Mouse (Mus musculus): ENCODE measurements around the gene Ticam1. TPM values are rescaled to one million over a fixed set of nuclear protein-coding genes. Genes with fewer than 3 reads are reported as not detected.

Ticam1 gene
- polyA plus RNA-seq, 1 experiment from 2014 or later, result 2.4 TPM

DNA sequence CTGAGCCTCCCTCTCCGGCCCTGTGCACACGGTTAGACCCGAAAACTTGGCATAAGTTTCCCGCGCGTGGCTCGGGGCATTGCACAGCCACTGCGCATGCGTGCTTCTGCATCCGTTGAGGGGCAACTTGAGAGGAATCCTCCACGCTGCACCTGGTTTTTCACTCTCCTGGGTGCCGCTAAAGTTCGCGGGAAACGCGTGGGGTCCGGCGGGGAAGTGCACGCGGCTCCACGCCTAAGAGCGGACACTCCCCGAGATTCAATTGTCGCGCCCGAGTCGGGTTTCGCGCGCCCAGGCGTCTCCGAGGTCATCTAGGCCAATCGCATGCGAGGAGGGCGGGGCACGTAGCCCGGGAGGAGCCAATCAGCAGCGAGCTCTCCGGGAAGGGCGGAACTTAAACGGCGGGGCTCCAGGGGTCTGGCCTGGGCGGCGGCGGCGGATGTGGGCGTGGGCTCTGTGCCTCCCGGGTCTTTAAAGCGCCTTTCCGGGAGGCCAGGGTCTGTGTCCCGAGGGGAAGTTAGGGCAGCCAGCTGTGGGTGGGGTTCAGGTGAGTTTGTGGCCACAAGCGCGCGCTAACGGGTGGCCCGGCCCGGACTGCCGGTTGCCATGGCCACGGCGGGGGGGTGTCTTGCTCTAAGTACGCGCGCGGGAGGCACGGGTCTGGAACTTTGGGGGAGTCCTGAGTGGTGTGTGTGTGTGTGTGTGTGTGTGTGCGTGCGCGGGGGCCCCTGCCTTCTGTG lies 27.4 kb upstream of the Ticam1 start:
- Histone ChIP-seq H3K36me3 (ENCODE audit: control insufficient read depth, insufficient read depth, low read length) (peaks cover 10% of the 10 kb centered on the region), H3K27me3 (ENCODE audit: control insufficient read depth, insufficient read depth, low read length) (no peaks in the 10 kb centered on the region), H3K27ac (ENCODE audit: low read depth, low read length) (peak overlapping the region; percentile 75; the same call in 1 of the 2 replicates), H3K4me3 (ENCODE audit: low read depth, low read length) (peak overlapping the region; percentile 81), H3K9ac (ENCODE audit: low read length) (peak overlapping the region; percentile 72), H3K4me1 (ENCODE audit: control insufficient read depth, insufficient read depth, low read length) (peaks cover 28% of the 10 kb centered on the region), H3K9me3 (ENCODE audit: control insufficient read depth, low read length) (no peaks in the 10 kb centered on the region), H3K4me2 (ENCODE audit: low read depth) (peak overlapping the region; percentile 96)
- ATAC-seq (ENCODE audit: insufficient read depth, low FRiP score, low TSS enrichment), result peak; percentile 91
- DNase-seq (ENCODE audit: low spot score), result peak; percentile 99
- under 1% methylated on average over 68 of the region's 68 CpGs for WGBS

DNA sequence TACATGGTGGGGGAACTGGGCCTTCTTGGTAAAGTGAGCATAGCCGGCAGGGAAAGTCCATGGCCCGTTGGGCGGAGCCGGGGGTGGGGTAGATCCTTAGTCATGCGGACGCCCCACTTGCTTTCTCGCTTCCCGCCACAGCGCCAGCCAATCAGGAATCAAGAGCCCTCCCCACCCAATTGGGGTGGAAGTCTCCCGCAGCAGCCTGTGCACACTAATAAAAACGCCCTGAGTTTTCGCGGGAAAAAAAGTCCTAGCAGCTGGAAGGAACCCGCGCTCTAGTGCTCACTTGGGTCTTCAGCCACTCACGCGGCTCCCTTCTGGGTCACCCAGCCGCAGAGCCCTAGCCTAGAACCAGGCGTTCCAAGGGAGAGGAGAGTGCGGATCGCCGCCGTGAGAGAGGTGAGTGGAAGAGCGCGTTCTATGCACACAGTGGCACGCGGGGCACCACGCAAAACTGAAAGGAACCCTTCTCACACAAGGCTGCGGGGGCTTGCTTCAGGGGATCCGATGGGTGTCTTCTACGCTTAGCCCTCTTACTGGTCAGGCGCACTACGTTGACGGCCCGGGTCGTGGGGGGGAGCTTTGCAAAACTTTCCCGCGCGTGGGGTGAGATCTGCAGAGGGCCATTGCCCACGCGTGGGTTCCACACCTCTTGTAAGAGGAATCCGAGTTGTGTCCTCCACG lies 26.7 kb upstream of the Ticam1 start, which contains the start of gene Uhrf1:
TSS of gene Uhrf1 (plus strand) at position 162 of the 687 bp plus-strand sequence.
- peaks cover 28% of the 10 kb centered on the region for H3K4me1 ChIP-seq (ENCODE audit: control insufficient read depth, insufficient read depth, low read length)
- peak within 1 kb of the TSS; percentile 81 for H3K4me3 ChIP-seq (ENCODE audit: low read depth, low read length)
- peak within 1 kb of the TSS; percentile 75; the same call in 1 of the 2 replicates for H3K27ac ChIP-seq (ENCODE audit: low read depth, low read length)
- DNase-seq (ENCODE audit: low spot score) (peak; percentile 87), ATAC-seq (ENCODE audit: insufficient read depth, low FRiP score, low TSS enrichment) (peak; percentile 79)
- H3K9ac ChIP-seq (ENCODE audit: low read length), result peak within 1 kb of the TSS; percentile 72
- H3K27me3 ChIP-seq (ENCODE audit: control insufficient read depth, insufficient read depth, low read length), result no peaks in the 10 kb centered on the region
- peak within 1 kb of the TSS; percentile 96 for H3K4me2 ChIP-seq (ENCODE audit: low read depth)
- H3K36me3 ChIP-seq (ENCODE audit: control insufficient read depth, insufficient read depth, low read length), result peaks cover 9% of the 10 kb centered on the region
- no peaks in the 10 kb centered on the region for H3K9me3 ChIP-seq (ENCODE audit: control insufficient read depth, low read length)
- WGBS, result under 1% methylated on average over 43 of the region's 43 CpGs

DNA sequence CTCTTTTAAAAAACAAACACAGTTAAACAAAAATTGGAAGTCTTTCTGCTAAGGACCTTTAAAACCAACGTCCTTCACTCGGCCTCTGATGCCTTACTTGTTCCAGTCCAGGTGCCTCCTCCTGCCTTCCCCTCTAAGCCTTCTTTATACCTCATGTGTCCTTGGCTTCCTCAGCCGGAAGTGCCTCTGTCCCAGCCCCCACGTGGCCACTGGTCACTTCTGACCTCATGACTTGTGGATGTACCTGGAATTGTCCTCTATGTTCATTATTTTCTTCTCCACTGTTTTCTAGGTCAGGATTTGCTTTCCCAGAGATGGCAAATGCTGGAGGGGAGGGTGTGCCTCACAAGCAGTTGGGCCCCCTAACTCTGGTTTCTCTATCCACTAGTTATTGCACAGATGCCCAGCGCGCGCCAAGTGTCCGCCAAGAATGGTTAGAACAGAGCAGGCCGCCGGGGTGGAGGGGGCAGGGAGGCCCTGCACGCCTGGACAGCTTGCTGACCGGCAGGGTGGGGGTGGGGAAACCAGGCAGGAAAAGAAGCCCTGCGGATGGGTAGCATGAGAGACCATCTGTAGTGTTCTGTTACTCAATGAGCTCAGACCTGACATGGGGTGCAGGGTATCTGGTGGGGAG lies 25.9 kb upstream of the Ticam1 start:
- WGBS, result 26% methylated on average over 13 of the region's 13 CpGs
- Histone ChIP-seq H3K9ac (ENCODE audit: low read length) (peak overlapping the region; percentile 24), H3K4me2 (ENCODE audit: low read depth) (peak overlapping the region; percentile 96), H3K27ac (ENCODE audit: low read depth, low read length) (peak overlapping the region; percentile 21; the same call in 1 of the 2 replicates), H3K9me3 (ENCODE audit: control insufficient read depth, low read length) (no peaks in the 10 kb centered on the region), H3K4me1 (ENCODE audit: control insufficient read depth, insufficient read depth, low read length) (peaks cover 28% of the 10 kb centered on the region), H3K4me3 (ENCODE audit: low read depth, low read length) (0 out of 2 replicates have a peak overlapping the region, but pooled peaks have one; percentile 81), H3K36me3 (ENCODE audit: control insufficient read depth, insufficient read depth, low read length) (peaks cover 7% of the 10 kb centered on the region), H3K27me3 (ENCODE audit: control insufficient read depth, insufficient read depth, low read length) (no peaks in the 10 kb centered on the region)
- DNase-seq (ENCODE audit: low spot score) (peak; percentile 38), ATAC-seq (ENCODE audit: insufficient read depth, low FRiP score, low TSS enrichment) (peak; percentile 17; the same call in 1 of the 2 replicates)

DNA sequence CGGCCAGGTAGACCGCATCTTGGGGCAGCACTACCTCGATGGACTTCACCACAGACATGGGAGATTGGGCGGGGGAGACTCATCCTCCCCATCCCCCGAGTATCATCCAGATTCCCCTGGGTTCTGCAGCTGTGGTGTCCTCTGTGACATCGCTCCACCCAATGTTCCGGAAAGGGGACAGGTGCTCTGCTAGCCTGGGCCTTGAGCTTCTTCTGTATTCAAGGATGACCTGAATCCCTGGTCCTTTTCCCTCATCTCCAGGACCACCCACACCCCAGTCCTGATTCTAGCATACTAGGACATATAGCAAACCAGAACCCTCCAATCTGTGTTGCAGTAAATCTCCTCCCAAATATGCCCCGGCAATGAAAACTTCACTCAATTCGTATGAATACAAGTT lies 23.6 kb upstream of the Ticam1 start, which contains the start of gene Arrdc5:
TSS of gene Arrdc5 (minus strand) at position 101 of the 400 bp plus-strand sequence.
- ATAC-seq (ENCODE audit: insufficient read depth, low FRiP score, low TSS enrichment) (no peak), DNase-seq (ENCODE audit: low spot score) (no peak)
- no peaks in the 10 kb centered on the region for H3K27me3 ChIP-seq (ENCODE audit: control insufficient read depth, insufficient read depth, low read length)

DNA sequence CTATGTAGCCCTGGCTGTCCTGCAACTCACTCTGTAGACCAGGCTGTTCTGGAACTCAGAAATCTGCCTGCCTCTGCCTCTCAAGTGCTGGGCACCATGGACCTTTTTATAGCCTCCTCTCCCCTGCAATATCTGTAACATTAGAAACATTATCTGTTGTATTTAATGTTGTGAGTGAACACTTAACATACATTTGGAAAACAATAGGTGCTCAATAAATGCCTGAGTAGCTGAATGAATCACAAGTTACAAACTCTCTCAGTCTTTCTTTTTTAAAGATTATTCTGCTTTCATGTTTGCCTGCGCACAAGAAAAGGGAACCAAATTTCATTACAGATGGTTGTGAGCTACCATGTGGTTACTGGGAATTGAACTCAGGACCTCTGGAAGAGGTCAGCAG lies 21.7 kb upstream of the Ticam1 start:
- 93% methylated on average over 1 of the region's 1 CpGs for WGBS
- H3K27me3 ChIP-seq (ENCODE audit: control insufficient read depth, insufficient read depth, low read length), result no peaks in the 10 kb centered on the region
- DNase-seq (ENCODE audit: low spot score) (no peak), ATAC-seq (ENCODE audit: insufficient read depth, low FRiP score, low TSS enrichment) (no peak)
- H3K4me3 ChIP-seq (ENCODE audit: low read depth, low read length), result no peak overlapping the region
- H3K4me1 ChIP-seq (ENCODE audit: control insufficient read depth, insufficient read depth, low read length), result peaks cover 8% of the 10 kb centered on the region
- H3K36me3 ChIP-seq (ENCODE audit: control insufficient read depth, insufficient read depth, low read length), result no peaks in the 10 kb centered on the region
- no peak overlapping the region for H3K27ac ChIP-seq (ENCODE audit: low read depth, low read length)
- H3K4me2 ChIP-seq (ENCODE audit: low read depth), result no peak overlapping the region
- H3K9me3 ChIP-seq (ENCODE audit: control insufficient read depth, low read length), result no peaks in the 10 kb centered on the region
- no peak overlapping the region for H3K9ac ChIP-seq (ENCODE audit: low read length)

More for the DNA sequence above, 23.6 kb upstream of the Ticam1 start, which contains the start of gene Arrdc5:
- 90% methylated on average over 9 of the region's 9 CpGs for WGBS
- H3K36me3 ChIP-seq (ENCODE audit: control insufficient read depth, insufficient read depth, low read length), result no peaks in the 10 kb centered on the region
- peaks cover 13% of the 10 kb centered on the region for H3K4me1 ChIP-seq (ENCODE audit: control insufficient read depth, insufficient read depth, low read length)
- no peak within 1 kb of the TSS for H3K27ac ChIP-seq (ENCODE audit: low read depth, low read length)
- H3K4me2 ChIP-seq (ENCODE audit: low read depth), result no peak within 1 kb of the TSS
- H3K4me3 ChIP-seq (ENCODE audit: low read depth, low read length), result no peak within 1 kb of the TSS
- H3K9ac ChIP-seq (ENCODE audit: low read length), result no peak within 1 kb of the TSS
- no peaks in the 10 kb centered on the region for H3K9me3 ChIP-seq (ENCODE audit: control insufficient read depth, low read length)

DNA sequence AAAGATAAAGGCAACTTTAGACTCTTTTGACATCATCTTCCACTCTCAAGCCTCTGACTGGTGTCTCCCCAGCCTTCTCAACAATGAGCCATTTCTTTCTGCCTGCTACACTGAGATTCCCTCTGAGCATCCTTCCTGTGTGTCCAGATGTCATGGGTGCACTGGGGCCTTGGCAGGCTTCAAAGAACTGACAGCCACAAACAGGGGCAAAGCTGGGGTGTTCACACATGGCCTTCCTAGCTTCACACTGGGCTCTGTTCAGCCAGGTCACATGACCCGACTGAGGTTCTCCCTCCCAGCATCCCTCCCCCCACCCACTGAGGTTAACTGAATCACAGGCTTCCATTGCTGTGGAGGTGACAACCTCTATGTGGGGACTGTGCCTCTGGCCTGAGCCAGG lies 19.6 kb upstream of the Ticam1 start:
- 78% methylated on average over 1 of the region's 1 CpGs for WGBS
- no peaks in the 10 kb centered on the region for H3K4me1 ChIP-seq (ENCODE audit: control insufficient read depth, insufficient read depth, low read length)
- DNase-seq (ENCODE audit: low spot score), result no peak
- H3K9ac ChIP-seq (ENCODE audit: low read length), result no peak overlapping the region
- no peak overlapping the region for H3K4me2 ChIP-seq (ENCODE audit: low read depth)
- no peak for ATAC-seq (ENCODE audit: insufficient read depth, low FRiP score, low TSS enrichment)
- no peaks in the 10 kb centered on the region for H3K36me3 ChIP-seq (ENCODE audit: control insufficient read depth, insufficient read depth, low read length)
- no peak overlapping the region for H3K27ac ChIP-seq (ENCODE audit: low read depth, low read length)
- H3K9me3 ChIP-seq (ENCODE audit: control insufficient read depth, low read length), result no peaks in the 10 kb centered on the region
- no peaks in the 10 kb centered on the region for H3K27me3 ChIP-seq (ENCODE audit: control insufficient read depth, insufficient read depth, low read length)
- no peak overlapping the region for H3K4me3 ChIP-seq (ENCODE audit: low read depth, low read length)

DNA sequence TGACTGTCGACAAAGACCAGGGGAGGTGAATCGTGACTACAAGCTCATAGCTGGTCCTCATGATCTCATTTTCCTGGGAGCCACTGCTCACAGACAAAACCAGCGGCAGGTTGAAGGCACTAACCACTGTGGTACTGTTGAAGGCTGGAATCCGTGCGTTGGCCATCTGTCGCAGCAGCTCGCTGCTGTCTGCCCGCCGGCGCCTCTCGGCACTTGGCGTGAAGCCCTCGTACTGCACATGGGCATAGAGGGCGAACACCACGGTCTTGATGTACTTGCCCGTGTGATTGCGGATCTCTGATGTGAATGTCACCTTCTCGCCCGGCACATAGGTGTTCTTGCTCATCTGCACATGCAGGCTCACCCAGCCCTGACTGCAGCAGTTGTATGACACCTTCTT lies 17.7 kb upstream of the Ticam1 start:
- DNase-seq (ENCODE audit: low spot score) (no peak), ATAC-seq (ENCODE audit: insufficient read depth, low FRiP score, low TSS enrichment) (no peak)
- no peak overlapping the region for H3K27ac ChIP-seq (ENCODE audit: low read depth, low read length)
- WGBS, result 88% methylated on average over 19 of the region's 19 CpGs
- H3K4me3 ChIP-seq (ENCODE audit: low read depth, low read length), result no peak overlapping the region
- no peak overlapping the region for H3K9ac ChIP-seq (ENCODE audit: low read length)
- no peaks in the 10 kb centered on the region for H3K9me3 ChIP-seq (ENCODE audit: control insufficient read depth, low read length)
- peaks cover 7% of the 10 kb centered on the region for H3K4me1 ChIP-seq (ENCODE audit: control insufficient read depth, insufficient read depth, low read length)
- H3K27me3 ChIP-seq (ENCODE audit: control insufficient read depth, insufficient read depth, low read length), result no peaks in the 10 kb centered on the region
- H3K36me3 ChIP-seq (ENCODE audit: control insufficient read depth, insufficient read depth, low read length), result no peaks in the 10 kb centered on the region
- H3K4me2 ChIP-seq (ENCODE audit: low read depth), result no peak overlapping the region

DNA sequence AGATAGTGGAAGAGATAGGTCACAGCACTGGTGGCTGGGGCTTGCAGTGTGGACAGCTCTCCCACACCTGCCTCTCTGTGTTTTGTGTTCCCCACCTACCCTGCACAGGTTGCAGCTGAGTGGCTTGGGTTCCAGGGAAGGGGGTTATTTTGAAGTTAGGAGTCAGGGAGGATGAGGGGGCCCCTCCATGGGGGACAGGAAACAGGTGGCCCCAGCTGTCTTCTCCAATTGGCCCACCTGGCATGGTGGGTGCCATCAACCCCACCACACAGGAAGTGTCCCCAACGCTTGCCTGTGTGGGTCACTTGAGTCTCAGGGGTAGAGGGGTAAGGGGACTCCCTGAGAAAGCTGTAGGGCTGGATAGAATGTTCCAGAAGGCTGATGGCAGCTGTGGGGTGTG lies 16.7 kb upstream of the Ticam1 start:
- H3K36me3 ChIP-seq (ENCODE audit: control insufficient read depth, insufficient read depth, low read length), result no peaks in the 10 kb centered on the region

More for the DNA sequence above, 16.7 kb upstream of the Ticam1 start:
- DNase-seq (ENCODE audit: low spot score) (no peak), ATAC-seq (ENCODE audit: insufficient read depth, low FRiP score, low TSS enrichment) (no peak)
- Histone ChIP-seq H3K9ac (ENCODE audit: low read length) (no peak overlapping the region), H3K27me3 (ENCODE audit: control insufficient read depth, insufficient read depth, low read length) (no peaks in the 10 kb centered on the region), H3K27ac (ENCODE audit: low read depth, low read length) (no peak overlapping the region), H3K4me1 (ENCODE audit: control insufficient read depth, insufficient read depth, low read length) (peaks cover 10% of the 10 kb centered on the region), H3K9me3 (ENCODE audit: control insufficient read depth, low read length) (no peaks in the 10 kb centered on the region), H3K4me2 (ENCODE audit: low read depth) (no peak overlapping the region), H3K4me3 (ENCODE audit: low read depth, low read length) (no peak overlapping the region)
- WGBS, result 63% methylated on average over 1 of the region's 1 CpGs
